Comparison of ENCODE assay signal across 27 mouse cellular contexts in the genomic region with DNA sequence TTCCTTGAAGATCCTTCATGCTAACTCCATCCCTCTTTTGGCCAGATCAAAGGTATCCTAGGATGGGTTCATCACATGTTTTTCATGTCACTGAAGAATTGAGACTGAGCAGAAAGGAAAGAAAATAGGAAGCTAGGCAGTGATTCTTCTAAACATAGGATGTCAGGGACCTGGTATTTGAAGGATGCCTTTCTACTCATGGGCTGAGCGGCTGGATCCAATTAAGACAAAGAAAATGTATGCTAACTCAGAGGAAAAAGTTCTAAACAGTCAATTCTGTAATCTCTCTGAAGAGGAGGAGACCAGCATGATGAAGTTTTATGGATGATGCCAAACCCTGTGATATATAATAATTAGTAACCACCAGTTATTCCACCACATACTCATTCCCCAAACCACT. TPM values are rescaled to one million over a fixed set of nuclear protein-coding genes. Genes with fewer than 3 reads are reported as not detected.
DNase-seq lines count a peak whose midpoint lies in the region; ATAC-seq lines count a peak whose summit lies in the region.
"Had no signal": no experiment of that assay in that cellular context is flagged by ENCODE, and none has a peak within 500 bp of the region (broad histone marks: within the 10 kb centered on the region; RNA-seq: fewer than 3 reads in every experiment).

No protein-coding gene starts in this region.

- WGBS in embryonic facial prominence, embryonic 11.5 days = 64% methylated on average over 1 of the region's 1 CpGs
- 69% methylated on average over 1 of the region's 1 CpGs for WGBS in embryonic facial prominence, embryonic 10.5 days
- 42% methylated on average over 1 of the region's 1 CpGs for WGBS in embryonic facial prominence, embryonic 14.5 days

- no peak overlapping the region for H3K27ac ChIP-seq in embryonic facial prominence, embryonic 11.5 days (replicated peaks; ENCODE audit: low read depth, low read length)
- no peak overlapping the region for H3K27ac ChIP-seq in embryonic facial prominence, embryonic 10.5 days (replicated peaks)
- H3K27ac ChIP-seq in embryonic facial prominence, embryonic 14.5 days (replicated peaks; ENCODE audit: low read depth, low read length) = 0 out of 2 replicates have a peak overlapping the region, but pooled peaks have one; percentile 46
- H3K27ac ChIP-seq: forebrain, embryonic 10.5 days; forebrain, embryonic 13.5 days; heart, embryonic 15.5 days; hindbrain, embryonic 14.5 days; hindbrain, postnatal 0 days had no signal

- ATAC-seq in embryonic facial prominence, embryonic 11.5 days (replicated peaks; ENCODE audit: insufficient number of reproducible peaks, low FRiP score, low TSS enrichment, low read depth) = no peak
- ATAC-seq in embryonic facial prominence, embryonic 14.5 days (ENCODE audit: low read depth) = no peak
- ATAC-seq: forebrain, embryonic 13.5 days; hindbrain, postnatal 0 days; inflammation-experienced regulatory T-cells, adult 6 months; intestine, embryonic 16.5 days had no signal

- H3K4me3 ChIP-seq in embryonic facial prominence, embryonic 11.5 days (ENCODE audit: low read depth, low read length) = no peak overlapping the region
- H3K4me3 ChIP-seq in embryonic facial prominence, embryonic 10.5 days = no peak overlapping the region
- H3K4me3 ChIP-seq in embryonic facial prominence, embryonic 14.5 days (ENCODE audit: low read depth, low read length) = no peak overlapping the region
- H3K4me3 ChIP-seq: forebrain, embryonic 10.5 days; forebrain, embryonic 13.5 days; heart, embryonic 12.5 days; heart, embryonic 15.5 days had no signal

- no peaks in the 10 kb centered on the region for H3K9me3 ChIP-seq in embryonic facial prominence, embryonic 11.5 days (replicated peaks; ENCODE audit: control insufficient read depth, low read length)
- H3K9me3 ChIP-seq in embryonic facial prominence, embryonic 10.5 days = no peaks in the 10 kb centered on the region
- no peaks in the 10 kb centered on the region for H3K9me3 ChIP-seq in embryonic facial prominence, embryonic 14.5 days (ENCODE audit: control insufficient read depth, low read length)
- H3K9me3 ChIP-seq: forebrain, embryonic 10.5 days; forebrain, embryonic 13.5 days; G1E; heart, embryonic 12.5 days; heart, embryonic 15.5 days had no signal

- no peaks in the 10 kb centered on the region for H3K36me3 ChIP-seq in embryonic facial prominence, embryonic 11.5 days (replicated peaks; ENCODE audit: control insufficient read depth, insufficient read depth, low read depth, low read length)
- no peaks in the 10 kb centered on the region; the same call in 1 of the 2 replicates for H3K36me3 ChIP-seq in embryonic facial prominence, embryonic 10.5 days (replicated peaks)
- no peaks in the 10 kb centered on the region for H3K36me3 ChIP-seq in embryonic facial prominence, embryonic 14.5 days (ENCODE audit: control insufficient read depth, insufficient read depth, low read length)
- H3K36me3 ChIP-seq: forebrain, embryonic 10.5 days; G1E had no signal

- DNase-seq in embryonic facial prominence, embryonic 11.5 days (ENCODE audit: low spot score) = peak; percentile 23
- DNase-seq in embryonic facial prominence, embryonic 10.5 days (ENCODE audit: low spot score) = no peak
- DNase-seq in 3T3-L1 (ENCODE audit: low read depth, low spot score) = peak; percentile 50
- DNase-seq in embryonic facial prominence, embryonic 14.5 days (ENCODE audit: low spot score) = peak; percentile 59
- DNase-seq in adrenal gland, adult 2 months = no peak
- no peak for DNase-seq in heart, adult 18-20 months
- DNase-seq: adrenal gland, adult 8-10 months; adrenal gland, postnatal 25 days; B cell, adult 2 months; cerebellum, adult 18-20 months; cerebellum, adult 9-10 months; cerebellum, postnatal 14 days; gastrocnemius, postnatal 25 days; heart, postnatal 10 days; heart, postnatal 36 days; kidney, adult 18-20 months; kidney, adult 9 months had no signal

- H3K27me3 ChIP-seq in embryonic facial prominence, embryonic 11.5 days (ENCODE audit: control insufficient read depth, insufficient read depth, low read length) = no peaks in the 10 kb centered on the region
- no peaks in the 10 kb centered on the region for H3K27me3 ChIP-seq in embryonic facial prominence, embryonic 10.5 days (replicated peaks; ENCODE audit: low read depth, poor library complexity, severe bottlenecking)
- H3K27me3 ChIP-seq in embryonic facial prominence, embryonic 14.5 days (replicated peaks; ENCODE audit: control insufficient read depth, insufficient read depth, low read length) = no peaks in the 10 kb centered on the region
- H3K27me3 ChIP-seq: CH12.LX; forebrain, embryonic 13.5 days; heart, embryonic 12.5 days; heart, embryonic 15.5 days had no signal

- H3K4me2 ChIP-seq in embryonic facial prominence, embryonic 11.5 days (ENCODE audit: low read depth, low read length) = no peak overlapping the region
- no peak overlapping the region for H3K4me2 ChIP-seq in embryonic facial prominence, embryonic 14.5 days (ENCODE audit: low read depth, low read length)
- H3K4me2 ChIP-seq: forebrain, embryonic 13.5 days; heart, embryonic 12.5 days; heart, embryonic 15.5 days; hindbrain, embryonic 14.5 days had no signal

- no peak overlapping the region for H3K9ac ChIP-seq in embryonic facial prominence, embryonic 11.5 days (replicated peaks; ENCODE audit: low read length)
- H3K9ac ChIP-seq in embryonic facial prominence, embryonic 14.5 days (ENCODE audit: low read depth, low read length) = no peak overlapping the region
- H3K9ac ChIP-seq: forebrain, embryonic 13.5 days; heart, embryonic 12.5 days; heart, embryonic 15.5 days; hindbrain, embryonic 14.5 days had no signal

- H3K4me1 ChIP-seq in embryonic facial prominence, embryonic 11.5 days (ENCODE audit: control insufficient read depth, insufficient read depth, low read length) = no peaks in the 10 kb centered on the region
- 0 out of 2 replicates have a peak, but pooled peaks cover 5% of the 10 kb centered on the region for H3K4me1 ChIP-seq in embryonic facial prominence, embryonic 10.5 days
- H3K4me1 ChIP-seq in embryonic facial prominence, embryonic 14.5 days (ENCODE audit: control insufficient read depth, insufficient read depth, low read length) = peaks cover 9% of the 10 kb centered on the region
- H3K4me1 ChIP-seq: forebrain, embryonic 10.5 days; forebrain, embryonic 13.5 days had no signal

RNA-seq across cellular contexts. Expression of gene Grk5, which starts 13.6 kb away (rescaled TPM):
- 2.1 and 2.8 TPM in 2 replicates for polyA plus RNA-seq in embryonic facial prominence, embryonic 11.5 days (2014; fragmentation: Nextera tagmentation; extraction: Ambion mirVana)
- polyA plus RNA-seq in embryonic facial prominence, embryonic 10.5 days (2016; fragmentation: Nextera tagmentation; extraction: Ambion mirVana) = 2.1 and 2.4 TPM in 2 replicates
- 2.2 and 2.8 TPM in 2 replicates for polyA plus RNA-seq in embryonic facial prominence, embryonic 14.5 days (2014; fragmentation: Nextera tagmentation; extraction: Ambion mirVana)
- total RNA-seq in adrenal gland, adult 2 months (2021) = 10 to 100 TPM; 16.6 to 36.3 TPM
- 1.2 and 1.5 TPM in 2 replicates for polyA plus RNA-seq in adrenal gland, adult 2 months (2012; rRNA removed)
- total RNA-seq in heart, adult 18-20 months (2021) = 10 to 100 TPM; 28.3 to 42.0 TPM

RNA-seq across cellular contexts. Expression of gene Prdx3, which starts 28.8 kb away (rescaled TPM):
- 114 and 125 TPM in 2 replicates for polyA plus RNA-seq in embryonic facial prominence, embryonic 11.5 days (2014; fragmentation: Nextera tagmentation; extraction: Ambion mirVana)
- polyA plus RNA-seq in embryonic facial prominence, embryonic 10.5 days (2016; fragmentation: Nextera tagmentation; extraction: Ambion mirVana) = 104 and 112 TPM in 2 replicates
- 121 and 123 TPM in 2 replicates for polyA plus RNA-seq in embryonic facial prominence, embryonic 14.5 days (2014; fragmentation: Nextera tagmentation; extraction: Ambion mirVana)
- total RNA-seq in adrenal gland, adult 2 months (2021) = 100 to 1,000 TPM; 730 to 855 TPM
- 540 and 603 TPM in 2 replicates for polyA plus RNA-seq in adrenal gland, adult 2 months (2012; rRNA removed)
- total RNA-seq in heart, adult 18-20 months (2021) = 100 to 1,000 TPM; 412 to 431 TPM

RNA-seq across cellular contexts. Expression of gene Sfxn4, which starts 41.9 kb away (rescaled TPM):
- polyA plus RNA-seq in embryonic facial prominence, embryonic 11.5 days (2014; fragmentation: Nextera tagmentation; extraction: Ambion mirVana) = 14.0 and 15.1 TPM in 2 replicates
- polyA plus RNA-seq in embryonic facial prominence, embryonic 10.5 days (2016; fragmentation: Nextera tagmentation; extraction: Ambion mirVana) = 11.1 and 12.6 TPM in 2 replicates
- 8.4 and 10.1 TPM in 2 replicates for polyA plus RNA-seq in embryonic facial prominence, embryonic 14.5 days (2014; fragmentation: Nextera tagmentation; extraction: Ambion mirVana)
- total RNA-seq in adrenal gland, adult 2 months (2021) = 1 to 10 TPM; 4.9 to 6.1 TPM
- polyA plus RNA-seq in adrenal gland, adult 2 months (2012; rRNA removed) = 0.91 and 1.7 TPM in 2 replicates
- 1 to 10 TPM; 7.4 to 9.5 TPM for total RNA-seq in heart, adult 18-20 months (2021)

Comparison
In these comparisons a context has a peak if more than half of its experiments do, and no peak if none do; other contexts are left out.
1. DNase-seq: peak in embryonic facial prominence, embryonic 11.5 days (single experiment), 3T3-L1 (single experiment) and embryonic facial prominence, embryonic 14.5 days (single experiment); none in embryonic facial prominence, embryonic 10.5 days (single experiment), adrenal gland, adult 2 months (single experiment) and heart, adult 18-20 months (0 of 2).